Mouse (Mus musculus) G1E (cell line): ENCODE data around the gene Foxe3.

Source experiments
- CTCF ChIP-seq: IDR thresholded peaks from 2 replicates; pipeline ENCODE4 v1.5.1; 2012; ENCODE audit warnings: low read depth, low read length, inconsistent platforms, mixed read lengths
- GATA1 ChIP-seq: IDR thresholded peaks from 2 replicates; pipeline ENCODE4 v1.6.1; 2012; ENCODE audit warnings: borderline replicate concordance, low read length, inconsistent platforms, mixed read lengths

- TF ChIP-seq CTCF (peak; percentile 26; the same call in 1 of the 2 replicates), GATA1 (no peak)
Observed at GRCm38 (mm10) chr4:114917091-114917490, 8.7 kb downstream of the Foxe3 start.
